Mouse (Mus musculus) small intestine, adult 2 months (tissue): ENCODE data around the gene Tbc1d8b. TPM values are rescaled to one million over a fixed set of nuclear protein-coding genes. Genes with fewer than 3 reads are reported as not detected.

ENCODE experiments used
- H3K27ac ChIP-seq: fragments of 200-500 bp; 2 replicates; pipeline ENCODE4 v1.5.1; 2012; ENCODE audit warnings: low read depth, low read length, control low read depth, inconsistent platforms; ENCODE audit not compliant: insufficient read depth
- H3K27me3 ChIP-seq: fragments of 200-500 bp; 2 replicates; pipeline ENCODE4 v1.6.1; 2012; ENCODE audit warnings: mild to moderate bottlenecking, moderate library complexity, low read length, inconsistent platforms; ENCODE audit not compliant: control insufficient read depth, insufficient read depth
- H3K36me3 ChIP-seq: fragments of 200-500 bp; 2 replicates; pipeline ENCODE4 v1.6.1; 2012; ENCODE audit warnings: mild to moderate bottlenecking, low read length, control low read depth, inconsistent platforms; ENCODE audit not compliant: control insufficient read depth, insufficient read depth
- H3K4me1 ChIP-seq: fragments of 200-500 bp; 2 replicates; pipeline ENCODE4 v1.6.1; 2012; ENCODE audit warnings: low read length, inconsistent platforms, mixed read lengths; ENCODE audit not compliant: control insufficient read depth, insufficient read depth, insufficient read length
- H3K4me3 ChIP-seq: fragments of 200-500 bp; 2 replicates; pipeline ENCODE4 v1.5.1; 2012; ENCODE audit warnings: low read depth, mild to moderate bottlenecking, control low read depth, inconsistent platforms, low read length, moderate library complexity
- CTCF ChIP-seq: fragments of 200-500 bp; IDR thresholded peaks from 2 replicates; pipeline ENCODE4 v1.5.1; 2012; ENCODE audit warnings: low read depth, mild to moderate bottlenecking, control low read depth, inconsistent platforms, low read length, moderate library complexity, mixed read lengths; ENCODE audit not compliant: insufficient replicate concordance, insufficient read length; ENCODE audit errors: extremely low read depth
- POLR2A ChIP-seq: fragments of 200-500 bp; IDR thresholded peaks from 2 replicates; pipeline ENCODE4 v1.6.1; 2012; ENCODE audit warnings: low read depth, mild to moderate bottlenecking, control low read depth, inconsistent platforms, low read length, moderate library complexity
- WGBS: fragments of 180-500 bp; shearing (Covaris S2); methylation state at CpG from one replicate; pipeline ENCODE4 v1.1.7; 2018; 5-methylcytosine and 5-hydroxymethylcytosine counted together
- polyA plus RNA-seq: library from polyadenylated mRNA; depleted of rRNA; stranded (reverse); fragments of >200 nt; gene quantifications from 2 replicates; pipeline ENCODE4 v1.2.3, GENCODE M21; 2012; rRNA removed

The Tbc1d8b gene
- polyA plus RNA-seq, 1 experiment = 0.65 TPM

GRCm38 (mm10) chrX:139797875-139798274 lies 113.1 kb downstream of the Tbc1d8b start:
- 28% methylated on average over 9 of the region's 9 CpGs for WGBS
- TF ChIP-seq POLR2A (no peak), CTCF (no peak)
- H3K4me3 ChIP-seq = no peak overlapping the region
- H3K27me3 ChIP-seq = no peaks in the 10 kb centered on the region
- no peaks in the 10 kb centered on the region for H3K36me3 ChIP-seq
- H3K27ac ChIP-seq = no peak overlapping the region
- H3K4me1 ChIP-seq = peaks cover 5% of the 10 kb centered on the region; the same call in 1 of the 2 replicates

DNA sequence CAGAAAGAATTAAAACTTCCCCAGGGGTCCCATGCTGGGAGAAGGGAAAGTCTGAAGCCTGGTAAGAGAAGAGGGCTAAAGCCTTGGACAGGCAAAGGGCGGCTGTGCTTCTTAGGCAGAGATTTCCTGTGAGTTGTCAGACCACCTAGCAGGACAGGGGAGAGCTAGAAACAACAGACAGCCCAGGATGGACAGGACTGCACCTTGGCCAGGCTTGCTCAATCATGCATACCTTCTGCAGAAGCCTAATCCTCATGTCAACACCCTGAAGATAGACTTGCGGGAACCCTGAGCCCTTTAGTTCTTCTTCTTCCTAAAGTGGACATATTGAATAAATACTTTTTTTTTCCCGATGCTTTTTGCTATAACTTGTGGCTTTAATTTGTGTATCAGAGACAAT lies 115.2 kb downstream of the Tbc1d8b start:
- no peak overlapping the region for H3K27ac ChIP-seq
- WGBS = 71% methylated on average over 3 of the region's 3 CpGs
- no peak for TF ChIP-seq CTCF
- no peak for TF ChIP-seq POLR2A

DNA sequence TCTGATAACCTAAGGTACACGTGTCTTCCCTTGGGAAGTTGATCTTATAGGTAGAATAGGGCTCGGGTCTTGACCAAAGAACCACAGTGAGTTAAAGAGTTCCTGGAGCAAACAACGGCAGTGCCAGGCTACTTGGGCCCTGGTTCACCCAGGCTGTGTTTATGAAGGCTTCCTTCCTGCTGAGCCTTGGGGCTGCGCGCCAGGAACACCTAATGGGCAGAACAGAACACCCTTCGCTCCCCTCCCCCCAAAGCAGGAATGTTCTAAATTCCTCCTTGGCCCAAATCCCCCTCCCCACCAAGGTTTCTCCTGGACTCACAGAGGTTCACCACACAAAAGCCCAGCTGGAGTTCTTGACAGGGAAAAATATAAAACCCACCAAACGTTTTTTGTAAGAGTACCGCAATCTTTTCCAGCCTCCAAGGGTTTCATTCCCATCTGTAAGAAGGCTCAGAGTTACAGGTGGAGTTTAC lies 115.6 kb downstream of the Tbc1d8b start, which contains the start of gene Cldn2:
Gene Cldn2 (plus strand): TSS at position 423 of the 473 bp plus-strand sequence.
- H3K27ac ChIP-seq = no peak within 1 kb of the TSS
- peaks cover 5% of the 10 kb centered on the region; the same call in 1 of the 2 replicates for H3K4me1 ChIP-seq
- H3K4me3 ChIP-seq = no peak within 1 kb of the TSS
- WGBS = 79% methylated on average over 8 of the region's 8 CpGs
- H3K27me3 ChIP-seq = no peaks in the 10 kb centered on the region
- no peaks in the 10 kb centered on the region for H3K36me3 ChIP-seq
- no peak for TF ChIP-seq POLR2A
- no peak for TF ChIP-seq CTCF

More for the DNA sequence above, 115.2 kb downstream of the Tbc1d8b start:
- Histone ChIP-seq H3K36me3 (no peaks in the 10 kb centered on the region), H3K27me3 (no peaks in the 10 kb centered on the region), H3K4me1 (peaks cover 5% of the 10 kb centered on the region; the same call in 1 of the 2 replicates), H3K4me3 (no peak overlapping the region)

Other genes starting within 250 kb of the Tbc1d8b start
- 0.03 TPM in 2 replicates for gene D330045A20Rik, start 204.6 kb upstream of the Tbc1d8b start, polyA plus RNA-seq
- gene Rnf128, start 121.7 kb upstream of the Tbc1d8b start, polyA plus RNA-seq = 31.0 and 202 TPM in 2 replicates
- not detected in 2 replicates for gene Gm15013, start 29.5 kb downstream of the Tbc1d8b start, polyA plus RNA-seq
- gene Ripply1, start 97.4 kb downstream of the Tbc1d8b start, polyA plus RNA-seq = not detected in 2 replicates
- 9.9 and 28.5 TPM in 2 replicates for gene Cldn2, start 115.8 kb downstream of the Tbc1d8b start, polyA plus RNA-seq
- 0.74 and 1.8 TPM in 2 replicates for gene Morc4, start 186.7 kb downstream of the Tbc1d8b start, polyA plus RNA-seq